Mouse (Mus musculus): Measurements from ENCODE around the gene Msh5.
"Not testable (repeated sequence)": the region's sequence is repeated elsewhere in the genome, so short reads cannot be mapped to it uniquely, and the experiment has no call there.

The Msh5 gene

GRCm38 (mm10) chr17:35002153-35002865 is 44.2 kb downstream of the Msh5 start:
- no peak for DNase-seq (ENCODE audit: low spot score)

- DNase-seq (ENCODE audit: low spot score): peak; percentile 53
Observed at GRCm38 (mm10) chr17:35001452-35002152, 44.9 kb downstream of the Msh5 start.

DNA sequence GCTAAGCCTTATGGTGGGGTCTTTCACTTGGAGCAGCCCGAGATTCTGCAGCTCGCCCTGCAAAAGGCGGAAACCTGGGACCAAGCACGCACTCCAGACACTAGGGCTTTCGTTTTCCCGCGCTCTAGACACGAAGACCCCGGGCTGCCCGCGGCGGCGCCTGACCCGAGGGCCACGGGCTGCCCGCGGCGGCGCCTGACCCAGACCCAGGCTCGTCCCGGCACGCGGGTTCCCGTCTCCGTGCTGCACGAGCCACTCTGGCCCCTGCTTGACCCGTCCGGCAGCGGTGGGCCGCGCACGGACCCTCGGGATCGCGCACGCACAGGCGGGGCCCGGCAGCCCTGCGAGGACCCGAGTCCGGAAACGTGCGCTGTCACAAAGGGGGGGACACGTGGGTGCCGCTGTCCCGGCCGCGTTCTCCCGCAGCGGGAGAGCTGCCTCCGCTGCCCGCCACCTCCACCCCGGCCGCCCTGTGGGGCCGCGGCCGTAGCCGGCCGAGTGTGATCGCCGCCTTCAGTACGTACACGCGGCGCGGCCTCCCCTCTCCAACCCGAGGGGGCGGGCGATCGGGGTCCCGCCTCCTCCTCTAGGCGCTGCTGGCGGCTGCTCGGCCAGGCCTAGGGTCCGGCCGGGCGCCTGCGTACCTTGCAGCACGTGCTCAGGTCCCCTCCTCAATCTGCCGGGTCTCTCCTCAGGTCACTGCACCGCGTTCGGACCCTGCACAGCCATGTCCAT is 45.7 kb downstream of the Msh5 start, which contains the start of gene Vars:
TSS of gene Vars (plus strand) at position 271 of the 735 bp plus-strand sequence.
- peak; percentile 95 for DNase-seq (ENCODE audit: low spot score)

- peak; percentile 49 for DNase-seq (ENCODE audit: low spot score)
Observed at GRCm38 (mm10) chr17:34999871-35000716, 46.5 kb downstream of the Msh5 start.

GRCm38 (mm10) chr17:34998526-34999430 is 47.8 kb downstream of the Msh5 start:
- DNase-seq (ENCODE audit: low spot score): no peak

DNA sequence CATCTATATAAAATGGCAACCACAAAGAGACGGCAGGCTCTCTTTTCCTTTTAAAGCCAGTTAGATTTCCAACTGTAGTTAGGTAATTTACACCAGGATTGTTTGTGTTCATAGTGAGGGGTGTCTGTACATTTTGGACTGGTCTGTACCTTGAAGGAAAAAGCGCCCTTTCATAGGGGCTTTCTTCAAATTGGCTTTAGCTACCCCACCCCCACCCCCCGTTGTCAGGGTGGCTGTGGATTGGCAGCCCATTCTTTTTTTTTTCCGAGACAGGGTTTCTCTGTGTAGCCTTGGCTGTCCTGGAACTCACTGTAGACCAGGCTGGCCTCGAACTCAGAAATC is 49.4 kb downstream of the Msh5 start:
- DNase-seq (ENCODE audit: low spot score): no peak

DNA sequence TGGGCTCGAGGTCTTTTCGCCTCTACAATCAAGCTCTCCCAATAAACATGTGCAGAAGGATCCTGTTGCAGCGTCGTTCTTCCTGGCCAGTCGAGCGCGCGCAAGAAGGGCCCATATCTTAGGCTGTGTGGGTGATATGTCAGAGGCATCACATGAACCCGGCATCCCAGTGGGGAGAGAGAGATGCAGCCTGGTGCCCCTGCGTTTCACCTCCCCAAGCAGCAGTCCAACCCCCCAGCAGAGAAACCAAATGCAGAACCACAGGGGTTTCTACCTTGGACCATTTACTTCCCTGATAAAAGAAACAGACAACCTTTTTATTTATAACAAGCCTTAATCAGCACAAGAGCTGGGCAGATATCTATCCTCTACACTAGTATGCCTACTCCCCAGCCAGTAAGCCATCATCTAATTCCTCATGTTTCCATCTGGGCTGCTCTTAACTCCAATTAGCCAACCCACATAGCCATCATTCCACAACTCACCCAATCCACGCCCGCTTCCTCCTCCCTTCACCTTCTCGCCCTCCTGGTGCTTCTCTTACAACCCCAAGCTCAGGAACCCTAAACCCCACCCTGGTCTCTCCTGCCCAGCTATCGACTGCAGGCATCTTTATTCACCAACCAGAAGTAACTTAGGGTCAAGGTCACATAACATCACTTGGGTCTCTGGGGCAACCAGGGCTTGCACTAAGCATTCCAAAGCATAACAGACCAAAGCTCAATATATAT is 50.0 kb downstream of the Msh5 start:
- DNase-seq (ENCODE audit: low spot score): no peak

DNA sequence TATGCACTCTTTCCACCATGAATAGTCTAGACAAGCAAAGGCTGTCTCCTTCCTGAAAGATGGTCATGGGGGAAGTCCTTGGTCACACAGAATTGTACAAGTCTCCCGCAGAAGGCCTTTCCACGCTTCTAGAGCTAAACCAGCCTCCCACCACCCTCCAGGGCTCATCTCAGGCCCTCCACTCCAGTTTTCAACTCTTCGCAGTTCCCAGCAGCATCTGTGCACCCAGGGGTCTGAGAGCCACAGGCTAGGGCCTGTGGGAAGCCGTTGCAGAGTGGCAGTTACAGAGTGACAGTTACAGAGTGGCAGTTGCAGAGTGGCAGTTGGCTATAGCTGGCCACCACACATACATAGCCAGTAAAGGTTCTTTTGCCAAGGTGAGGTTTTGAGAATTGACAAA is 50.6 kb downstream of the Msh5 start:
- not testable (repeated sequence) for DNase-seq (ENCODE audit: low spot score)

- not testable (repeated sequence) for DNase-seq (ENCODE audit: low spot score)
Observed at GRCm38 (mm10) chr17:34995192-34995591, 51.4 kb downstream of the Msh5 start.

- DNase-seq (ENCODE audit: low spot score): no peak
Observed at GRCm38 (mm10) chr17:34994751-34995150, 51.8 kb downstream of the Msh5 start.

DNA sequence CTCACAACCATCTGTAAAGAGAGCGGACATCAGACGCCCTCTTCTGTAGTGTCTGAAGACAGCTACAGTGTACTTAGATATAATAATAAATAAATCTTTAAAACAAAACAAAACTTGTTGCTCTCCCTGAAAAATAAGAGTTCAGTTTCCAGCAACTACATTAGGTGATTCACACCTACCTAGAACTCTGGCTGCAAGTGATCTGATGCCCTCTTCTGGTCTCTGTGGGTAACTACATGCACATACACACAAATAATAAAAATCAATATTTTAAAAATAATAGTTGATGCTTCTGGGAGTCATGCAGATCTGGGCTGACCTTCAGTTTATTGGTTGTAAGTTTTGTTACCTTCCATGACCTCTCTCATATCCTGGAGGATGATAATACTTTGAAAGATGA is 62.3 kb downstream of the Msh5 start:
- DNase-seq (ENCODE audit: low spot score): peak; percentile 63

DNA sequence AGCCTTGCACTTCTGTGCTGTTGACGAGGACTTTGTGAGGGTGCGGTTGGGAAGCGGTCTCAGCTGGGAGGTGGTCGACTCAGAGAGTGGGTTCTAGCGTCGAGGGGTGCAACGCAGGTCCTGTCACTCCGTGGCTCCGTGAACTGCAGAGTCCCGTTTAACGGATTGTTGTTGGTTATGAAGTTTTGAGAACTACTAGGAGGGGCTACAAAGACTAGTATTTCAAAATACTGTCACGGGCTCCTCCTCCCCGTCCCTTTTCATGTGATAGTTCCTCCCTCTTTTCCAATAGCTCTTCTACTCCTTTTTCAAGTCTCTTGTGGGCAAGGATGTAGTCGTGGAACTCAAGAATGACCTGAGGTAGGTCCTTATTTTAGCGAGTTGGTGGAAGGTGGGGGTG is 64.2 kb downstream of the Msh5 start:
- no peak for DNase-seq (ENCODE audit: low spot score)

DNA sequence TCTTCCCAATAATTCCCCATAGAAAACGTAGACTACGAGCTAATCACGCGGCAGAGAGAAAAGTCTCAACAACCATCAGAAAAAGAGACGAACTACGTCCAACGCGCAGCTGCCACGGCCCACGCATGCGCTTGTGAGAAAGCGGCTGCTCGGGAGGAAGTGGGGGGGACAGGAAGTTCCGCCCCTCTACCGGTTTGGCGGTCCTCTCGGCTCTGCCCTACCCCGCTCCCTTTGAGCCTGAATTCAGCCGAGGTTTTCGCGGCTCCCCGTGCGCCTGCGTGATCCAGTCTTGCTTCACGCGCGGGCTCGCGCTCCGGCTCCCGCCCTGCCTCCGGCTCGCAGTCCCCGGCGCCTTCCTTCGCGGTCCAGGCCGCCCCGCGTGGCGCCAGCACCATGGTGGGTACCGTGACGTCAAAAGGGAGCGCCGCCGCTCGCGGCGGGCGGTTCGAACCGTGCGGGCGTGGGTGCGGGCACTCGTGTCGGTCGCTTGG is 64.8 kb downstream of the Msh5 start, which contains the start of gene Lsm2:
TSS of gene Lsm2 (plus strand) at position 173 of the 491 bp plus-strand sequence.
- DNase-seq (ENCODE audit: low spot score): peak; percentile 96

GRCm38 (mm10) chr17:34980655-34981054 is 65.9 kb downstream of the Msh5 start:
- DNase-seq (ENCODE audit: low spot score): peak; percentile 80

- DNase-seq (ENCODE audit: low spot score): no peak
Observed at GRCm38 (mm10) chr17:34979631-34980030, 66.9 kb downstream of the Msh5 start.

All from embryo, embryonic 10.5 days (tissue).